Mouse (Mus musculus) liver, embryonic 14.5 days (tissue): ENCODE results near the gene Adam8.

Source experiments
- CTCF ChIP-seq: IDR thresholded peaks from 2 replicates; pipeline ENCODE4 v1.5.1; 2016; ENCODE audit warnings: antibody characterized with exemption, low read depth, control low read depth
- EP300 ChIP-seq: IDR thresholded peaks from 2 replicates; pipeline ENCODE4 v1.6.1; 2016; ENCODE audit warnings: antibody characterized with exemption, low read depth

- no peak for TF ChIP-seq CTCF
- TF ChIP-seq EP300: no peak
Observed at GRCm38 (mm10) chr7:139937138-139937537, 55.2 kb downstream of the Adam8 start.
